Mouse (Mus musculus): ENCODE measurements around the gene Olfr20. TPM values are rescaled to one million over a fixed set of nuclear protein-coding genes. Genes with fewer than 3 reads are reported as not detected.
"Not testable (repeated sequence)": the region's sequence is repeated elsewhere in the genome, so short reads cannot be mapped to it uniquely, and the experiment has no call there.

Olfr20 gene
- total RNA-seq (2022): not detected

- no peak for DNase-seq (ENCODE audit: low spot score in 2 of 2)
These were observed at the start of gene Olfr20 for GRCm38 (mm10) chr11:73350483-73350882. Gene Olfr20 (plus strand): TSS chr11:73350783.

- no peak for DNase-seq (ENCODE audit: low spot score in 2 of 2)
These were observed 47.5 kb upstream of the Olfr20 start for GRCm38 (mm10) chr11:73303123-73303522.

GRCm38 (mm10) chr11:73315961-73316360, 34.6 kb upstream of the Olfr20 start:
- no peak for DNase-seq (ENCODE audit: low spot score in 2 of 2)

- DNase-seq (ENCODE audit: low spot score in 2 of 2): not testable (repeated sequence)
These were observed 32.0 kb upstream of the Olfr20 start for GRCm38 (mm10) chr11:73318581-73318980.

- not testable (repeated sequence) for DNase-seq (ENCODE audit: low spot score in 2 of 2)
These were observed 29.5 kb upstream of the Olfr20 start for GRCm38 (mm10) chr11:73321064-73321463.

GRCm38 (mm10) chr11:73323906-73324830, 26.4 kb upstream of the Olfr20 start:
- no peak for DNase-seq (ENCODE audit: low spot score in 2 of 2)

GRCm38 (mm10) chr11:73326485-73326886, 24.1 kb upstream of the Olfr20 start:
- DNase-seq (ENCODE audit: low spot score in 2 of 2): no peak

GRCm38 (mm10) chr11:73327361-73327760, 23.2 kb upstream of the Olfr20 start:
- DNase-seq (ENCODE audit: low spot score in 2 of 2): no peak

- no peak for DNase-seq (ENCODE audit: low spot score in 2 of 2)
These were observed 21.1 kb upstream of the Olfr20 start, which contains the start of the genes Aspa, Gm49340 and Spata22 for GRCm38 (mm10) chr11:73329442-73329841. Gene Aspa (minus strand): TSS chr11:73329596. Gene Gm49340 (plus strand): TSS chr11:73329741. Gene Spata22 (plus strand): TSS chr11:73329741.

- DNase-seq (ENCODE audit: low spot score in 2 of 2): no peak
These were observed 17.2 kb upstream of the Olfr20 start for GRCm38 (mm10) chr11:73333357-73333756.

GRCm38 (mm10) chr11:73336919-73337318, 13.7 kb upstream of the Olfr20 start:
- DNase-seq (ENCODE audit: low spot score in 2 of 2): no peak

GRCm38 (mm10) chr11:73370946-73371345, 20.4 kb downstream of the Olfr20 start, which contains the start of gene Olfr376:
Gene Olfr376 (plus strand): TSS chr11:73371246.
- DNase-seq (ENCODE audit: low spot score in 2 of 2): no peak

GRCm38 (mm10) chr11:73395374-73395773, 44.8 kb downstream of the Olfr20 start:
- DNase-seq (ENCODE audit: low spot score in 2 of 2): no peak

GRCm38 (mm10) chr11:73399514-73399913, 48.9 kb downstream of the Olfr20 start, which contains the start of gene Olfr1:
Gene Olfr1 (minus strand): TSS chr11:73399614.
- DNase-seq (ENCODE audit: low spot score in 2 of 2): no peak

Other genes with a start within 250 kb of the Olfr20 start
- gene Haspin, start 212.5 kb upstream of the Olfr20 start, total RNA-seq (2022): under 1 TPM in 3 of 4 experiments, not detected in 1; 0.14 to 0.30 (median 0.22) TPM
- 1 to 10 TPM in 2 of 4 experiments, under 1 TPM in 2; 0.70 to 1.4 (median 0.97) TPM for gene P2rx5, start 190.4 kb upstream of the Olfr20 start, total RNA-seq (2022)
- gene Emc6, start 173.7 kb upstream of the Olfr20 start, total RNA-seq (2022): 10 to 100 TPM; 39.9 to 46.8 (median 42.9) TPM
- 10 to 100 TPM in 3 of 4 experiments, 1 to 10 TPM in 1; 9.9 to 12.1 (median 11.0) TPM for gene Tax1bp3, start 173.7 kb upstream of the Olfr20 start, total RNA-seq (2022)
- 10 to 100 TPM; 17.2 to 24.7 (median 19.9) TPM for gene Ctns, start 151.7 kb upstream of the Olfr20 start, total RNA-seq (2022)
- gene Shpk, start 151.3 kb upstream of the Olfr20 start, total RNA-seq (2022): 1 to 10 TPM; 3.2 to 4.1 (median 3.7) TPM
- under 1 TPM in 1 of 4 experiments, not detected in 3; 0.16 TPM for gene Trpv1, start 116.5 kb upstream of the Olfr20 start, total RNA-seq (2022)
- under 1 TPM; 0.43 to 0.59 (median 0.47) TPM for gene Trpv3, start 83.4 kb upstream of the Olfr20 start, total RNA-seq (2022)
- gene Aspa, start 21.2 kb upstream of the Olfr20 start, total RNA-seq (2022): 10 to 100 TPM; 20.9 to 29.6 (median 25.7) TPM
- gene Gm49340, start 21.0 kb upstream of the Olfr20 start, total RNA-seq (2022): not detected
- not detected for gene Spata22, start 21.0 kb upstream of the Olfr20 start, total RNA-seq (2022)
- not detected for gene Olfr376, start 20.5 kb downstream of the Olfr20 start, total RNA-seq (2022)
- gene Olfr1, start 48.8 kb downstream of the Olfr20 start, total RNA-seq (2022): not detected
- not detected for gene Olfr378, start 77.7 kb downstream of the Olfr20 start, total RNA-seq (2022)
- gene Olfr380, start 106.7 kb downstream of the Olfr20 start, total RNA-seq (2022): not detected
- gene Olfr381, start 140.8 kb downstream of the Olfr20 start, total RNA-seq (2022): not detected
- gene Olfr382, start 166.4 kb downstream of the Olfr20 start, total RNA-seq (2022): not detected
- not detected for gene Olfr385, start 242.2 kb downstream of the Olfr20 start, total RNA-seq (2022)
- not detected for gene Olfr384, start 247.8 kb downstream of the Olfr20 start, total RNA-seq (2022)